Mouse (Mus musculus): ENCODE results near the gene Ano4.

GRCm38 (mm10) chr10:89254765-89255164 is 89.8 kb downstream of the Ano4 start:
- TF ChIP-seq CTCF (conservative IDR thresholded peaks at IDR 0.05; ENCODE audit: low read length) (no peak), POU5F1 (IDR thresholded peaks at IDR 0.05; ENCODE audit: borderline replicate concordance, low read length) (no peak)
